Mouse (Mus musculus) limb, embryonic 14.5 days (tissue): ENCODE measurements around the gene Lamb2. TPM values are rescaled to one million over a fixed set of nuclear protein-coding genes. Genes with fewer than 3 reads are reported as not detected.

Experiments
- ATAC-seq: fragments of 200-750 bp; cut with Nextera tagmentation; 2 replicates; pipeline ENCODE4 v1.8.0; 2017; ENCODE audit warnings: low read depth, moderate number of reproducible peaks, moderate TSS enrichment; ENCODE audit not compliant: low FRiP score
- DNase-seq: peaks from one replicate; pipeline ENCODE4 v3.0.0-alpha.2; 2015; ENCODE audit warnings: low spot score
- H3K27ac ChIP-seq: fragments of 300-500 bp; sonication (generic); replicated peaks from 2 replicates; pipeline ENCODE4 v1.5.1; 2014; ENCODE audit warnings: low read depth, mild to moderate bottlenecking, low read length, moderate library complexity, mixed read lengths
- H3K27me3 ChIP-seq: fragments of 300-500 bp; sonication (generic); 2 replicates; pipeline ENCODE4 v1.6.1; 2014; ENCODE audit warnings: low read length, mixed read lengths; ENCODE audit not compliant: control insufficient read depth, insufficient read depth
- H3K36me3 ChIP-seq: fragments of 300-500 bp; sonication (generic); 2 replicates; pipeline ENCODE4 v1.6.1; 2014; ENCODE audit warnings: mild to moderate bottlenecking, low read length, moderate library complexity, mixed read lengths; ENCODE audit not compliant: control insufficient read depth, insufficient read depth
- H3K4me1 ChIP-seq: fragments of 300-500 bp; sonication (generic); 2 replicates; pipeline ENCODE4 v1.6.1; 2014; ENCODE audit warnings: antibody characterized with exemption, low read length, mixed read lengths; ENCODE audit not compliant: control insufficient read depth, insufficient read depth
- H3K4me2 ChIP-seq: fragments of 300-500 bp; sonication (generic); replicated peaks from 2 replicates; pipeline ENCODE4 v1.6.1; 2014; ENCODE audit warnings: low read depth, mild to moderate bottlenecking, low read length, moderate library complexity; ENCODE audit not compliant: severe bottlenecking
- H3K4me3 ChIP-seq: fragments of 300-500 bp; sonication (generic); replicated peaks from 2 replicates; pipeline ENCODE4 v1.5.1; 2014; ENCODE audit warnings: low read length
- H3K9ac ChIP-seq: fragments of 300-500 bp; sonication (generic); 2 replicates; pipeline ENCODE4 v1.6.1; 2014; ENCODE audit warnings: mild to moderate bottlenecking, low read depth, low read length, moderate library complexity; ENCODE audit not compliant: severe bottlenecking
- H3K9me3 ChIP-seq: fragments of 300-500 bp; sonication (generic); 2 replicates; pipeline ENCODE4 v1.6.1; 2016; ENCODE audit warnings: low read length; ENCODE audit not compliant: control insufficient read depth
- POLR2A ChIP-seq: fragments of 200-500 bp; IDR thresholded peaks from 2 replicates; pipeline ENCODE4 v1.8.0; 2012; ENCODE audit warnings: inconsistent platforms, mild to moderate bottlenecking, moderate library complexity, borderline replicate concordance; ENCODE audit not compliant: insufficient read depth, insufficient read length; ENCODE audit errors: extremely low read depth
- WGBS: fragments of 180-500 bp; shearing (Covaris S2); extraction: QIAGEN DNeasy Blood & Tissue Kit; methylation state at CpG from one replicate; pipeline ENCODE4 v1.1.7; 2014; 5-methylcytosine and 5-hydroxymethylcytosine counted together
- polyA plus RNA-seq, 2 experiments: library from polyadenylated mRNA; depleted of rRNA in 1 of 2; stranded (reverse) in 1 of 2; unstranded in 1 of 2; fragments of >200 nt; fragmentation: Nextera tagmentation in 1 of 2; extraction: Ambion mirVana in 1 of 2; gene quantifications; 2 replicates each; pipeline versions ENCODE4 v1.2.1 to v1.2.3; 2012 to 2014

Gene Lamb2
- polyA plus RNA-seq, 2 experiments: 59.0 to 214 TPM

- Histone ChIP-seq H3K27me3 (no peaks in the 10 kb centered on the region), H3K4me3 (peak overlapping the region; percentile 95), H3K27ac (peak overlapping the region; percentile 100), H3K36me3 (peaks cover 46% of the 10 kb centered on the region), H3K4me2 (peak overlapping the region; percentile 62), H3K9me3 (no peaks in the 10 kb centered on the region), H3K9ac (peak overlapping the region; percentile 98), H3K4me1 (peaks cover 13% of the 10 kb centered on the region)
- DNase-seq: peak; percentile 75
- under 1% methylated on average over 13 of the region's 13 CpGs for WGBS
- ATAC-seq: no peak
- no peak for TF ChIP-seq POLR2A
Observed at GRCm38 (mm10) chr9:108517931-108518332, 38.4 kb downstream of the Lamb2 start.

DNA sequence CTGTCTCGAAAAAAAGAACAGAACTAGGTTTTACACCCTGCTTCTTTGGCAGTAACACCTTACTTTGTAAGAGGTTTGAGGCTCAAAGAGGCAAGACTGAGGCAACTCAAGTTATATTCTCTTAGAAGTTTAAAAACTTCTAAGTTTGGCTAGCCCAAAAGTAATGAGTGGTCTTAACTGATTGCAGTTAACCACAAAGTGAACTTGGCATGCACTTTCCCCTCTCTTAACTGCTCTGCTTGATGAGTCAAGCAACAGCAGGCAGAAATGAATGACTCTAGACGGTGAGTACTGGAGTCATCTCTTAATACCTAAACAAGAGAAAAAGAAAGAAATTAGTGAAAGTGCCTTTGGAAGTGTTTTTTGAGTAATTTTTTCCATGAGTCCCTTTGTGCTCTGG is 42.1 kb downstream of the Lamb2 start:
- Histone ChIP-seq H3K36me3 (peaks cover 22% of the 10 kb centered on the region), H3K4me2 (no peak overlapping the region), H3K9ac (no peak overlapping the region), H3K4me3 (no peak overlapping the region), H3K9me3 (no peaks in the 10 kb centered on the region), H3K4me1 (peaks cover 6% of the 10 kb centered on the region), H3K27ac (no peak overlapping the region), H3K27me3 (no peaks in the 10 kb centered on the region)
- WGBS: 96% methylated on average over 2 of the region's 2 CpGs
- ATAC-seq (no peak), DNase-seq (no peak)
- no peak for TF ChIP-seq POLR2A

DNA sequence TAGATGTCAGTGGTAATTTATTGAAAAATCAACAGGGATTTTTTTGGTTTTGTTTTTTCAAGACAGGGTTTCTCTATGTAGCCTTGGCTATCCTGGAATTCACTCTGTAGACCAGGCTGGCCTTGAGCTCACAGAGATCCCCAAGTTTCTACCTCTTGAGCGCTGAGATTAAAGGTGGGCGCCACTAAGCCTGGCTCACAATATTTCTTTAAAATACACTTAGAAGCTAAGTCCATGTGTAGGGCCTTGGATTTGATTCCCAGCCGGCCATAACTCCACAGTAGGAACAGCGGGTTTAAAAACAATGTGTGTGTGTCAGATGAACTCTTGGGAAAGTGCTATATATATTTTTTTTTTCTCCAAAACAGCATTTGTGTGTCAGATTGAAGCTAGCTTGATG is 43.8 kb downstream of the Lamb2 start:
- Histone ChIP-seq H3K36me3 (peaks cover 27% of the 10 kb centered on the region), H3K27me3 (no peaks in the 10 kb centered on the region), H3K4me2 (no peak overlapping the region), H3K9ac (no peak overlapping the region), H3K27ac (no peak overlapping the region), H3K9me3 (no peaks in the 10 kb centered on the region), H3K4me3 (no peak overlapping the region), H3K4me1 (peaks cover 6% of the 10 kb centered on the region)
- 96% methylated on average over 4 of the region's 4 CpGs for WGBS
- ATAC-seq (no peak), DNase-seq (no peak)
- no peak for TF ChIP-seq POLR2A

DNA sequence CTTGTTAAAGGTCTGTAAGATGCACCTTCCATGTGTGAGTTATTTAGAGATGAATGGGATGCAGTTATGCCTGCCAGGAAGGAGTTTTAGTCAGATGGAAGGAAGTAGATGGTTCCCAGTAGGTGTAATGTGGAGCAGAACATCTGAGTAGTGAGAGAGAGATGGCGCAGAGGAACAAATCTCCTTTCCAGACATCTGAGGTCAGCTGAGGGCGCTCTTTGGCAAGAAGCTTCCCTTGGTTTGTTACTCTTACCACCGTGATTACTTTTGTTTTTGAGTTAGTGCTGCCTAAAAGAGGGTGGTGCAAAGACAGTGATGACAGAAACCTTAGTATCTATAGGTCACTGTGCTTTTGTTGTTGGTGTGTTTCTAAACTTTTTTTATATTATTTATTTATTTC is 45.9 kb downstream of the Lamb2 start:
- Histone ChIP-seq H3K4me2 (no peak overlapping the region), H3K9me3 (no peaks in the 10 kb centered on the region), H3K9ac (no peak overlapping the region), H3K4me1 (no peaks in the 10 kb centered on the region), H3K4me3 (no peak overlapping the region), H3K36me3 (peaks cover 33% of the 10 kb centered on the region), H3K27ac (no peak overlapping the region), H3K27me3 (no peaks in the 10 kb centered on the region)
- 87% methylated on average over 3 of the region's 3 CpGs for WGBS
- TF ChIP-seq POLR2A: no peak
- ATAC-seq: no peak
- no peak for DNase-seq

GRCm38 (mm10) chr9:108530954-108531353 is 51.4 kb downstream of the Lamb2 start:
- 91% methylated on average over 1 of the region's 1 CpGs for WGBS
- ATAC-seq (no peak), DNase-seq (no peak)
- Histone ChIP-seq H3K4me1 (no peaks in the 10 kb centered on the region), H3K36me3 (peaks cover 76% of the 10 kb centered on the region), H3K9ac (no peak overlapping the region), H3K27ac (no peak overlapping the region), H3K4me2 (no peak overlapping the region), H3K9me3 (no peaks in the 10 kb centered on the region), H3K27me3 (no peaks in the 10 kb centered on the region), H3K4me3 (no peak overlapping the region)
- no peak for TF ChIP-seq POLR2A

GRCm38 (mm10) chr9:108531496-108531895 is 52.0 kb downstream of the Lamb2 start:
- no peak overlapping the region for H3K4me3 ChIP-seq
- H3K27ac ChIP-seq: no peak overlapping the region
- DNase-seq: no peak
- no peaks in the 10 kb centered on the region for H3K27me3 ChIP-seq
- no peak overlapping the region for H3K9ac ChIP-seq
- peaks cover 81% of the 10 kb centered on the region for H3K36me3 ChIP-seq
- WGBS: 98% methylated on average over 1 of the region's 1 CpGs
- H3K4me2 ChIP-seq: no peak overlapping the region
- no peaks in the 10 kb centered on the region for H3K9me3 ChIP-seq
- no peak for TF ChIP-seq POLR2A
- no peak for ATAC-seq
- H3K4me1 ChIP-seq: no peaks in the 10 kb centered on the region

Other genes starting within 250 kb of the Lamb2 start
- 49.7 and 57.4 TPM in 2 replicates for gene Dag1, start 215.8 kb upstream of the Lamb2 start, polyA plus RNA-seq (2012; rRNA removed)
- gene Dag1, start 215.8 kb upstream of the Lamb2 start, polyA plus RNA-seq (2014; fragmentation: Nextera tagmentation; extraction: Ambion mirVana): 77.4 and 82.5 TPM in 2 replicates
- 37.5 and 61.3 TPM in 2 replicates for gene Nicn1, start 189.3 kb upstream of the Lamb2 start, polyA plus RNA-seq (2012; rRNA removed)
- 40.2 and 49.6 TPM in 2 replicates for gene Nicn1, start 189.3 kb upstream of the Lamb2 start, polyA plus RNA-seq (2014; fragmentation: Nextera tagmentation; extraction: Ambion mirVana)
- gene Amt, start 182.9 kb upstream of the Lamb2 start, polyA plus RNA-seq (2012; rRNA removed): 28.2 and 29.7 TPM in 2 replicates
- 6.9 and 7.0 TPM in 2 replicates for gene Amt, start 182.9 kb upstream of the Lamb2 start, polyA plus RNA-seq (2014; fragmentation: Nextera tagmentation; extraction: Ambion mirVana)
- 214 and 240 TPM in 2 replicates for gene Rhoa, start 173.6 kb upstream of the Lamb2 start, polyA plus RNA-seq (2012; rRNA removed)
- gene Rhoa, start 173.6 kb upstream of the Lamb2 start, polyA plus RNA-seq (2014; fragmentation: Nextera tagmentation; extraction: Ambion mirVana): 296 and 326 TPM in 2 replicates
- 36.8 and 41.4 TPM in 2 replicates for gene Tcta, start 173.6 kb upstream of the Lamb2 start, polyA plus RNA-seq (2012; rRNA removed)
- 37.4 and 38.6 TPM in 2 replicates for gene Tcta, start 173.6 kb upstream of the Lamb2 start, polyA plus RNA-seq (2014; fragmentation: Nextera tagmentation; extraction: Ambion mirVana)
- gene Gpx1, start 140.8 kb upstream of the Lamb2 start, polyA plus RNA-seq (2012; rRNA removed): 476 and 533 TPM in 2 replicates
- 686 and 718 TPM in 2 replicates for gene Gpx1, start 140.8 kb upstream of the Lamb2 start, polyA plus RNA-seq (2014; fragmentation: Nextera tagmentation; extraction: Ambion mirVana)
- 86.1 and 86.8 TPM in 2 replicates for gene Usp4, start 131.9 kb upstream of the Lamb2 start, polyA plus RNA-seq (2012; rRNA removed)
- gene Usp4, start 131.9 kb upstream of the Lamb2 start, polyA plus RNA-seq (2014; fragmentation: Nextera tagmentation; extraction: Ambion mirVana): 102 and 107 TPM in 2 replicates
- gene 1700102P08Rik, start 86.9 kb upstream of the Lamb2 start, polyA plus RNA-seq (2012; rRNA removed): 1.0 TPM in 2 replicates
- 0.96 and 1.2 TPM in 2 replicates for gene 1700102P08Rik, start 86.9 kb upstream of the Lamb2 start, polyA plus RNA-seq (2014; fragmentation: Nextera tagmentation; extraction: Ambion mirVana)
- 1.5 and 2.2 TPM in 2 replicates for gene Ccdc36, start 51.3 kb upstream of the Lamb2 start, polyA plus RNA-seq (2012; rRNA removed)
- gene Ccdc36, start 51.3 kb upstream of the Lamb2 start, polyA plus RNA-seq (2014; fragmentation: Nextera tagmentation; extraction: Ambion mirVana): 1.3 and 1.7 TPM in 2 replicates
- gene BC048562, start 43.3 kb upstream of the Lamb2 start, polyA plus RNA-seq (2012; rRNA removed): not detected in 2 replicates
- gene BC048562, start 43.3 kb upstream of the Lamb2 start, polyA plus RNA-seq (2014; fragmentation: Nextera tagmentation; extraction: Ambion mirVana): not detected in 2 replicates
- gene Ccdc71, start 19.2 kb upstream of the Lamb2 start, polyA plus RNA-seq (2012; rRNA removed): 29.2 and 34.4 TPM in 2 replicates
- gene Ccdc71, start 19.2 kb upstream of the Lamb2 start, polyA plus RNA-seq (2014; fragmentation: Nextera tagmentation; extraction: Ambion mirVana): 45.4 and 49.8 TPM in 2 replicates
- 43.1 and 60.6 TPM in 2 replicates for gene Klhdc8b, start 18.2 kb upstream of the Lamb2 start, polyA plus RNA-seq (2012; rRNA removed)
- 27.7 and 32.2 TPM in 2 replicates for gene Klhdc8b, start 18.2 kb upstream of the Lamb2 start, polyA plus RNA-seq (2014; fragmentation: Nextera tagmentation; extraction: Ambion mirVana)
- 160 and 219 TPM in 2 replicates for gene Usp19, start 10.9 kb downstream of the Lamb2 start, polyA plus RNA-seq (2012; rRNA removed)
- gene Usp19, start 10.9 kb downstream of the Lamb2 start, polyA plus RNA-seq (2014; fragmentation: Nextera tagmentation; extraction: Ambion mirVana): 59.3 and 66.4 TPM in 2 replicates
- gene Qars, start 28.0 kb downstream of the Lamb2 start, polyA plus RNA-seq (2012; rRNA removed): 238 and 323 TPM in 2 replicates
- 108 and 117 TPM in 2 replicates for gene Qars, start 28.0 kb downstream of the Lamb2 start, polyA plus RNA-seq (2014; fragmentation: Nextera tagmentation; extraction: Ambion mirVana)
- gene Qrich1, start 37.1 kb downstream of the Lamb2 start, polyA plus RNA-seq (2012; rRNA removed): 126 and 157 TPM in 2 replicates
- 120 and 132 TPM in 2 replicates for gene Qrich1, start 37.1 kb downstream of the Lamb2 start, polyA plus RNA-seq (2014; fragmentation: Nextera tagmentation; extraction: Ambion mirVana)
- gene Impdh2, start 80.5 kb downstream of the Lamb2 start, polyA plus RNA-seq (2012; rRNA removed): 208 and 280 TPM in 2 replicates
- 184 and 191 TPM in 2 replicates for gene Impdh2, start 80.5 kb downstream of the Lamb2 start, polyA plus RNA-seq (2014; fragmentation: Nextera tagmentation; extraction: Ambion mirVana)
- 23.1 and 28.3 TPM in 2 replicates for gene Ndufaf3, start 87.7 kb downstream of the Lamb2 start, polyA plus RNA-seq (2012; rRNA removed)
- gene Ndufaf3, start 87.7 kb downstream of the Lamb2 start, polyA plus RNA-seq (2014; fragmentation: Nextera tagmentation; extraction: Ambion mirVana): 40.9 and 42.7 TPM in 2 replicates
- 144 and 198 TPM in 2 replicates for gene Dalrd3, start 90.2 kb downstream of the Lamb2 start, polyA plus RNA-seq (2012; rRNA removed)
- 124 and 132 TPM in 2 replicates for gene Dalrd3, start 90.2 kb downstream of the Lamb2 start, polyA plus RNA-seq (2014; fragmentation: Nextera tagmentation; extraction: Ambion mirVana)
- gene Wdr6, start 99.0 kb downstream of the Lamb2 start, polyA plus RNA-seq (2012; rRNA removed): 123 and 175 TPM in 2 replicates
- gene Wdr6, start 99.0 kb downstream of the Lamb2 start, polyA plus RNA-seq (2014; fragmentation: Nextera tagmentation; extraction: Ambion mirVana): 91.5 and 115 TPM in 2 replicates
- gene P4htm, start 117.9 kb downstream of the Lamb2 start, polyA plus RNA-seq (2012; rRNA removed): 14.3 and 17.8 TPM in 2 replicates
- 7.8 and 8.8 TPM in 2 replicates for gene P4htm, start 117.9 kb downstream of the Lamb2 start, polyA plus RNA-seq (2014; fragmentation: Nextera tagmentation; extraction: Ambion mirVana)
- 46.2 and 48.5 TPM in 2 replicates for gene Arih2, start 169.7 kb downstream of the Lamb2 start, polyA plus RNA-seq (2012; rRNA removed)
- gene Arih2, start 169.7 kb downstream of the Lamb2 start, polyA plus RNA-seq (2014; fragmentation: Nextera tagmentation; extraction: Ambion mirVana): 35.7 and 39.8 TPM in 2 replicates
- gene Slc25a20, start 182.4 kb downstream of the Lamb2 start, polyA plus RNA-seq (2012; rRNA removed): 16.6 and 20.7 TPM in 2 replicates
- gene Slc25a20, start 182.4 kb downstream of the Lamb2 start, polyA plus RNA-seq (2014; fragmentation: Nextera tagmentation; extraction: Ambion mirVana): 28.2 and 29.1 TPM in 2 replicates
- gene Prkar2a, start 209.6 kb downstream of the Lamb2 start, polyA plus RNA-seq (2012; rRNA removed): 18.5 and 20.4 TPM in 2 replicates
- 33.6 and 34.1 TPM in 2 replicates for gene Prkar2a, start 209.6 kb downstream of the Lamb2 start, polyA plus RNA-seq (2014; fragmentation: Nextera tagmentation; extraction: Ambion mirVana)